Mouse (Mus musculus): ENCODE results near the gene Sh3bp5l. TPM values are rescaled to one million over a fixed set of nuclear protein-coding genes. Genes with fewer than 3 reads are reported as not detected.

The Sh3bp5l gene
- polyA plus RNA-seq, 1 experiment from 2014 or later: 13.2 TPM

GRCm38 (mm10) chr11:58351179-58351578, 20.7 kb downstream of the Sh3bp5l start:
- H3K36me3 ChIP-seq (ENCODE audit: control insufficient read depth, insufficient read depth): peaks cover 12% of the 10 kb centered on the region
- no peak overlapping the region for H3K27ac ChIP-seq (ENCODE audit: low read depth, low read length)
- TF ChIP-seq CTCF (IDR thresholded peaks at IDR 0.05; ENCODE audit: low read depth): no peak
- no peak overlapping the region for H3K4me3 ChIP-seq (ENCODE audit: low read depth, low read length)
- ATAC-seq: no peak
- H3K9me3 ChIP-seq (ENCODE audit: control insufficient read depth): no peaks in the 10 kb centered on the region
- H3K4me1 ChIP-seq (replicated peaks; ENCODE audit: control insufficient read depth, insufficient read depth, low read length): peaks cover 4% of the 10 kb centered on the region; the same call in 1 of the 2 replicates
- H3K9ac ChIP-seq (ENCODE audit: low read depth, low read length): no peak overlapping the region
- no peaks in the 10 kb centered on the region for H3K27me3 ChIP-seq (replicated peaks; ENCODE audit: control insufficient read depth, insufficient read depth, low read length)
- WGBS: 53% methylated on average over 5 of the region's 5 CpGs
- no peak overlapping the region for H3K4me2 ChIP-seq (replicated peaks; ENCODE audit: low read depth)

- no peak overlapping the region for H3K9ac ChIP-seq (ENCODE audit: low read depth, low read length)
- H3K4me3 ChIP-seq (ENCODE audit: low read depth, low read length): no peak overlapping the region
- H3K27ac ChIP-seq (ENCODE audit: low read depth, low read length): no peak overlapping the region
- 21% methylated on average over 7 of the region's 7 CpGs for WGBS
- H3K4me2 ChIP-seq (replicated peaks; ENCODE audit: low read depth): peak overlapping the region; percentile 14; the same call in 1 of the 2 replicates
- H3K4me1 ChIP-seq (replicated peaks; ENCODE audit: control insufficient read depth, insufficient read depth, low read length): peaks cover 8% of the 10 kb centered on the region
- H3K9me3 ChIP-seq (ENCODE audit: control insufficient read depth): no peaks in the 10 kb centered on the region
- ATAC-seq: peak; percentile 75
- peak; percentile 76 for TF ChIP-seq CTCF (IDR thresholded peaks at IDR 0.05; ENCODE audit: low read depth)
- no peaks in the 10 kb centered on the region for H3K27me3 ChIP-seq (replicated peaks; ENCODE audit: control insufficient read depth, insufficient read depth, low read length)
- no peaks in the 10 kb centered on the region for H3K36me3 ChIP-seq (ENCODE audit: control insufficient read depth, insufficient read depth)
Observed at GRCm38 (mm10) chr11:58352681-58353548, 22.4 kb downstream of the Sh3bp5l start.

- TF ChIP-seq CTCF (IDR thresholded peaks at IDR 0.05; ENCODE audit: low read depth): no peak
- no peak for ATAC-seq
- H3K36me3 ChIP-seq (ENCODE audit: control insufficient read depth, insufficient read depth): no peaks in the 10 kb centered on the region
- H3K9me3 ChIP-seq (ENCODE audit: control insufficient read depth): no peaks in the 10 kb centered on the region
- H3K4me1 ChIP-seq (replicated peaks; ENCODE audit: control insufficient read depth, insufficient read depth, low read length): peaks cover 10% of the 10 kb centered on the region
- H3K4me3 ChIP-seq (ENCODE audit: low read depth, low read length): no peak overlapping the region
- H3K27ac ChIP-seq (ENCODE audit: low read depth, low read length): no peak overlapping the region
- H3K4me2 ChIP-seq (replicated peaks; ENCODE audit: low read depth): peak overlapping the region; percentile 14; the same call in 1 of the 2 replicates
- WGBS: 40% methylated on average over 3 of the region's 3 CpGs
- no peak overlapping the region for H3K9ac ChIP-seq (ENCODE audit: low read depth, low read length)
- no peaks in the 10 kb centered on the region for H3K27me3 ChIP-seq (replicated peaks; ENCODE audit: control insufficient read depth, insufficient read depth, low read length)
Observed at GRCm38 (mm10) chr11:58353709-58354108, 23.2 kb downstream of the Sh3bp5l start.

- no peaks in the 10 kb centered on the region for H3K27me3 ChIP-seq (replicated peaks; ENCODE audit: control insufficient read depth, insufficient read depth, low read length)
- no peaks in the 10 kb centered on the region for H3K36me3 ChIP-seq (ENCODE audit: control insufficient read depth, insufficient read depth)
- H3K4me3 ChIP-seq (ENCODE audit: low read depth, low read length): no peak overlapping the region
- H3K4me1 ChIP-seq (replicated peaks; ENCODE audit: control insufficient read depth, insufficient read depth, low read length): peaks cover 10% of the 10 kb centered on the region
- WGBS: 59% methylated on average over 10 of the region's 10 CpGs
- no peaks in the 10 kb centered on the region for H3K9me3 ChIP-seq (ENCODE audit: control insufficient read depth)
- ATAC-seq: no peak
- no peak overlapping the region for H3K9ac ChIP-seq (ENCODE audit: low read depth, low read length)
- no peak for TF ChIP-seq CTCF (IDR thresholded peaks at IDR 0.05; ENCODE audit: low read depth)
- H3K27ac ChIP-seq (ENCODE audit: low read depth, low read length): no peak overlapping the region
- no peak overlapping the region for H3K4me2 ChIP-seq (replicated peaks; ENCODE audit: low read depth)
Observed at GRCm38 (mm10) chr11:58354476-58354875, 24.0 kb downstream of the Sh3bp5l start.

GRCm38 (mm10) chr11:58354927-58355326, 24.4 kb downstream of the Sh3bp5l start:
- Histone ChIP-seq H3K4me2 (replicated peaks; ENCODE audit: low read depth) (no peak overlapping the region), H3K36me3 (ENCODE audit: control insufficient read depth, insufficient read depth) (no peaks in the 10 kb centered on the region), H3K27ac (ENCODE audit: low read depth, low read length) (no peak overlapping the region), H3K9ac (ENCODE audit: low read depth, low read length) (no peak overlapping the region), H3K4me3 (ENCODE audit: low read depth, low read length) (no peak overlapping the region), H3K4me1 (replicated peaks; ENCODE audit: control insufficient read depth, insufficient read depth, low read length) (peaks cover 10% of the 10 kb centered on the region), H3K9me3 (ENCODE audit: control insufficient read depth) (no peaks in the 10 kb centered on the region), H3K27me3 (replicated peaks; ENCODE audit: control insufficient read depth, insufficient read depth, low read length) (no peaks in the 10 kb centered on the region)
- 41% methylated on average over 3 of the region's 3 CpGs for WGBS
- ATAC-seq: no peak
- no peak for TF ChIP-seq CTCF (IDR thresholded peaks at IDR 0.05; ENCODE audit: low read depth)

- Histone ChIP-seq H3K9me3 (ENCODE audit: control insufficient read depth) (no peaks in the 10 kb centered on the region), H3K4me2 (replicated peaks; ENCODE audit: low read depth) (no peak overlapping the region), H3K4me3 (ENCODE audit: low read depth, low read length) (no peak overlapping the region), H3K36me3 (ENCODE audit: control insufficient read depth, insufficient read depth) (no peaks in the 10 kb centered on the region), H3K9ac (ENCODE audit: low read depth, low read length) (no peak overlapping the region), H3K4me1 (replicated peaks; ENCODE audit: control insufficient read depth, insufficient read depth, low read length) (peaks cover 14% of the 10 kb centered on the region), H3K27ac (ENCODE audit: low read depth, low read length) (no peak overlapping the region), H3K27me3 (replicated peaks; ENCODE audit: control insufficient read depth, insufficient read depth, low read length) (no peaks in the 10 kb centered on the region)
- TF ChIP-seq CTCF (IDR thresholded peaks at IDR 0.05; ENCODE audit: low read depth): no peak
- 76% methylated on average over 3 of the region's 3 CpGs for WGBS
- ATAC-seq: no peak
Observed at GRCm38 (mm10) chr11:58357042-58357441, 26.5 kb downstream of the Sh3bp5l start.
